Mouse (Mus musculus) CH12.LX (cell line): ENCODE measurements around the gene Ehmt1. TPM values are rescaled to one million over a fixed set of nuclear protein-coding genes. Genes with fewer than 3 reads are reported as not detected.

Experiments
- DNase-seq: peaks from one replicate; pipeline ENCODE4 v3.0.0-alpha.2; 2013; ENCODE audit errors: extremely low read depth
- H3K27ac ChIP-seq: 2 replicates; pipeline ENCODE4 v1.5.1; 2012; ENCODE audit warnings: low read depth, mild to moderate bottlenecking, control low read depth, moderate library complexity; ENCODE audit not compliant: insufficient read depth
- H3K27me3 ChIP-seq: replicated peaks from 2 replicates; pipeline ENCODE3; 2012; ENCODE audit warnings: inconsistent platforms
- H3K36me3 ChIP-seq, 2 experiments: replicated peaks in 1 of 2; 2 replicates each; pipeline versions ENCODE3 to v1.6.1; 2012; ENCODE audit warnings: inconsistent platforms in 1 of 2, low read length in 1 of 2, mild to moderate bottlenecking in 1 of 2, mixed read lengths in 1 of 2, moderate library complexity in 1 of 2; ENCODE audit not compliant: control insufficient read depth in 1 of 2, insufficient read depth in 1 of 2
- H3K4me1 ChIP-seq, 2 experiments: 2 replicates each; pipeline ENCODE4 v1.6.1; 2012; ENCODE audit warnings: inconsistent platforms in 1 of 2, moderate library complexity in 1 of 2; ENCODE audit not compliant: insufficient read depth in 2 of 2, control insufficient read depth in 1 of 2
- H3K4me2 ChIP-seq: 2 replicates; pipeline ENCODE4 v1.6.1; 2012; ENCODE audit warnings: low read depth, mild to moderate bottlenecking, control low read depth; ENCODE audit not compliant: poor library complexity, insufficient read depth, severe bottlenecking
- H3K4me3 ChIP-seq, 3 experiments: fragments of 150-350 bp in 1 of 3; sonication (generic) in 1 of 3; replicated peaks in 1 of 3; 2 replicates each; pipeline versions ENCODE3 to v1.5.1; 2011 to 2012; ENCODE audit warnings: low read depth in 2 of 3, low read length in 2 of 3, mild to moderate bottlenecking in 2 of 3, moderate library complexity in 2 of 3, control low read depth in 1 of 3, improper control_type of control experiment in 1 of 3, inconsistent platforms in 1 of 3, mixed read lengths in 1 of 3; ENCODE audit not compliant: poor library complexity in 1 of 3
- H3K79me2 ChIP-seq: replicated peaks from 2 replicates; pipeline ENCODE4 v1.6.1; 2012; ENCODE audit warnings: mild to moderate bottlenecking, moderate library complexity; ENCODE audit not compliant: control insufficient read depth, poor library complexity, insufficient read depth, severe bottlenecking; ENCODE audit errors: extremely low read depth
- H3K9ac ChIP-seq: 2 replicates; pipeline ENCODE4 v1.6.1; 2012; ENCODE audit warnings: low read depth, mild to moderate bottlenecking, control low read depth, moderate library complexity; ENCODE audit not compliant: insufficient read depth
- H3K9me3 ChIP-seq: replicated peaks from 2 replicates; pipeline ENCODE3; 2012; ENCODE audit warnings: low read length, inconsistent platforms, mixed read lengths
- BHLHE40 ChIP-seq: IDR thresholded peaks from 2 replicates; pipeline ENCODE4 v1.6.1; 2011; ENCODE audit warnings: mild to moderate bottlenecking, low read depth, low read length, improper control_type of control experiment
- CHD1 ChIP-seq: IDR thresholded peaks from 2 replicates; pipeline ENCODE4 v1.6.1; 2012; ENCODE audit warnings: low read depth, low read length, improper control_type of control experiment, inconsistent platforms
- CHD2 ChIP-seq: IDR thresholded peaks from 2 replicates; pipeline ENCODE4 v1.6.1; 2011; ENCODE audit warnings: low read length, improper control_type of control experiment
- CTCF ChIP-seq, 2 experiments: IDR thresholded peaks in 1 of 2; conservative IDR thresholded peaks in 1 of 2; 2 replicates each; pipeline ENCODE4 v1.5.1; 2011 to 2012; ENCODE audit warnings: low read depth in 2 of 2, low read length in 2 of 2, improper control_type of control experiment in 1 of 2, inconsistent platforms in 1 of 2, mild to moderate bottlenecking in 1 of 2, moderate library complexity in 1 of 2
- E2F4 ChIP-seq: IDR thresholded peaks from 2 replicates; pipeline ENCODE4 v1.6.1; 2011; ENCODE audit warnings: low read depth, low read length, improper control_type of control experiment; ENCODE audit not compliant: insufficient replicate concordance
- ELF1 ChIP-seq: IDR thresholded peaks from 2 replicates; pipeline ENCODE4 v1.6.1; 2014; ENCODE audit warnings: low read depth, mild to moderate bottlenecking, inconsistent platforms, low read length, improper control_type of control experiment
- EP300 ChIP-seq: IDR thresholded peaks from 2 replicates; pipeline ENCODE4 v1.6.1; 2011; ENCODE audit warnings: low read length, improper control_type of control experiment
- ETS1 ChIP-seq: conservative IDR thresholded peaks from 2 replicates; pipeline ENCODE4 v1.6.1; 2012; ENCODE audit warnings: low read depth, mild to moderate bottlenecking, inconsistent platforms, low read length, improper control_type of control experiment, moderate library complexity
- GABPA ChIP-seq: IDR thresholded peaks from 2 replicates; pipeline ENCODE4 v1.6.1; 2012; ENCODE audit warnings: low read depth, low read length, improper control_type of control experiment, inconsistent platforms; ENCODE audit not compliant: insufficient replicate concordance
- HCFC1 ChIP-seq: IDR thresholded peaks from 2 replicates; pipeline ENCODE4 v1.6.1; 2012; ENCODE audit warnings: low read depth, mild to moderate bottlenecking, inconsistent platforms, low read length, improper control_type of control experiment
- IRF4 ChIP-seq: IDR thresholded peaks from 2 replicates; pipeline ENCODE4 v1.6.1; 2014; ENCODE audit warnings: low read depth, mild to moderate bottlenecking, inconsistent platforms, low read length, improper control_type of control experiment
- JUN ChIP-seq: IDR thresholded peaks from 2 replicates; pipeline ENCODE4 v1.6.1; 2011; ENCODE audit warnings: low read depth, mild to moderate bottlenecking, low read length, improper control_type of control experiment, moderate library complexity; ENCODE audit not compliant: insufficient read depth
- JUND ChIP-seq: conservative IDR thresholded peaks from 2 replicates; pipeline ENCODE4 v1.6.1; 2011; ENCODE audit warnings: low read depth, low read length, improper control_type of control experiment
- KAT2A ChIP-seq: IDR thresholded peaks from 2 replicates; pipeline ENCODE4 v1.6.1; 2012; ENCODE audit warnings: low read length, improper control_type of control experiment, inconsistent platforms; ENCODE audit not compliant: insufficient replicate concordance
- MAFK ChIP-seq: IDR thresholded peaks from 2 replicates; pipeline ENCODE4 v1.6.1; 2011; ENCODE audit warnings: low read length, improper control_type of control experiment; ENCODE audit not compliant: insufficient replicate concordance
- MAX ChIP-seq: IDR thresholded peaks from 2 replicates; pipeline ENCODE4 v1.6.1; 2011; ENCODE audit warnings: low read length, improper control_type of control experiment
- MAZ ChIP-seq: IDR thresholded peaks from 2 replicates; pipeline ENCODE4 v1.6.1; 2012; ENCODE audit warnings: low read depth, mild to moderate bottlenecking, inconsistent platforms, low read length, improper control_type of control experiment, moderate library complexity
- MEF2A ChIP-seq: IDR thresholded peaks from 2 replicates; pipeline ENCODE4 v1.6.1; 2014; ENCODE audit warnings: low read depth, mild to moderate bottlenecking, inconsistent platforms, low read length, improper control_type of control experiment, borderline replicate concordance
- MXI1 ChIP-seq: IDR thresholded peaks from 2 replicates; pipeline ENCODE4 v1.6.1; 2011; ENCODE audit warnings: mild to moderate bottlenecking, low read depth, low read length, improper control_type of control experiment
- MYC ChIP-seq: IDR thresholded peaks from 2 replicates; pipeline ENCODE4 v1.6.1; 2011; ENCODE audit warnings: low read depth, mild to moderate bottlenecking, improper control_type of control experiment, low read length
- NELFE ChIP-seq: IDR thresholded peaks from 2 replicates; pipeline ENCODE4 v1.6.1; 2011; ENCODE audit warnings: low read depth, low read length, improper control_type of control experiment
- NRF1 ChIP-seq: IDR thresholded peaks from 2 replicates; pipeline ENCODE4 v1.6.1; 2014; ENCODE audit warnings: low read depth, mild to moderate bottlenecking, inconsistent platforms, low read length, improper control_type of control experiment, moderate library complexity
- PAX5 ChIP-seq: IDR thresholded peaks from 2 replicates; pipeline ENCODE4 v1.6.1; 2012; ENCODE audit warnings: low read length, inconsistent platforms, mixed read lengths
- POLR2A ChIP-seq: IDR thresholded peaks from 2 replicates; pipeline ENCODE4 v1.6.1; 2011; ENCODE audit warnings: low read depth, mild to moderate bottlenecking, improper control_type of control experiment, low read length
- POLR2AphosphoS2 ChIP-seq: IDR thresholded peaks from 2 replicates; pipeline ENCODE4 v1.6.1; 2011; ENCODE audit warnings: low read depth, low read length, improper control_type of control experiment
- RAD21 ChIP-seq: IDR thresholded peaks from 2 replicates; pipeline ENCODE4 v1.6.1; 2011; ENCODE audit warnings: low read depth, mild to moderate bottlenecking, low read length, improper control_type of control experiment, moderate library complexity
- RCOR1 ChIP-seq: conservative IDR thresholded peaks from 2 replicates; pipeline ENCODE4 v1.6.1; 2012; ENCODE audit warnings: low read depth, mild to moderate bottlenecking, inconsistent platforms, low read length, improper control_type of control experiment
- SIN3A ChIP-seq: IDR thresholded peaks from 2 replicates; pipeline ENCODE4 v1.6.1; 2012; ENCODE audit warnings: low read length, improper control_type of control experiment, inconsistent platforms
- SMC3 ChIP-seq: IDR thresholded peaks from 2 replicates; pipeline ENCODE4 v1.6.1; 2011; ENCODE audit warnings: low read depth, low read length, improper control_type of control experiment
- TBP ChIP-seq: conservative IDR thresholded peaks from 2 replicates; pipeline ENCODE4 v1.6.1; 2011; ENCODE audit warnings: low read depth, low read length, improper control_type of control experiment
- TCF12 ChIP-seq: IDR thresholded peaks from 2 replicates; pipeline ENCODE4 v1.6.1; 2014; ENCODE audit warnings: low read depth, mild to moderate bottlenecking, inconsistent platforms, low read length, improper control_type of control experiment
- UBTF ChIP-seq: IDR thresholded peaks from 2 replicates; pipeline ENCODE4 v1.6.1; 2012; ENCODE audit warnings: low read depth, mild to moderate bottlenecking, inconsistent platforms, low read length, improper control_type of control experiment, moderate library complexity
- USF1 ChIP-seq: IDR thresholded peaks from 2 replicates; pipeline ENCODE4 v1.6.1; 2014; ENCODE audit warnings: low read depth, mild to moderate bottlenecking, inconsistent platforms, low read length, improper control_type of control experiment
- USF2 ChIP-seq: conservative IDR thresholded peaks from 2 replicates; pipeline ENCODE4 v1.6.1; 2011; ENCODE audit warnings: low read depth, low read length, improper control_type of control experiment
- ZC3H11A ChIP-seq: IDR thresholded peaks from 2 replicates; pipeline ENCODE4 v1.6.1; 2012; ENCODE audit warnings: low read depth, mild to moderate bottlenecking, inconsistent platforms, low read length, improper control_type of control experiment
- ZKSCAN1 ChIP-seq: IDR thresholded peaks from 2 replicates; pipeline ENCODE4 v1.6.1; 2012; ENCODE audit warnings: low read depth, inconsistent platforms, low read length, improper control_type of control experiment, borderline replicate concordance
- ZMIZ1 ChIP-seq: IDR thresholded peaks from 2 replicates; pipeline ENCODE4 v1.6.1; 2012; ENCODE audit warnings: low read depth, mild to moderate bottlenecking, inconsistent platforms, low read length, improper control_type of control experiment
- ZNF384 ChIP-seq: IDR thresholded peaks from 2 replicates; pipeline ENCODE4 v1.6.1; 2012; ENCODE audit warnings: low read depth, low read length, improper control_type of control experiment, inconsistent platforms
- dilution Hi-C: fragments of 300-500 bp; cut with MboI; formaldehyde crosslinking; loops from 2 replicates; pipeline ENCODE4 v1.14.3; 2020; ENCODE audit warnings: low sequenced_read_pairs; ENCODE audit not compliant: extremely low pct_unique_long_range_greater_than_20kb, extremely low pct_ligation_motif_present
- in situ Hi-C: fragments of 300-500 bp; cut with MboI; formaldehyde crosslinking; loops from 3 replicates; pipeline ENCODE4 v1.14.3; 2019; ENCODE audit warnings: low sequenced_read_pairs, low pct_ligation_motif_present, low pct_unique_long_range_greater_than_20kb, mixed read lengths
- polyA plus RNA-seq: library from polyadenylated mRNA; unstranded; fragments of >175 nt; gene quantifications from 2 replicates; pipeline ENCODE4 v1.2.1, GENCODE M21; 2012; ENCODE audit warnings: low read depth; ENCODE audit not compliant: insufficient read length
- total RNA-seq, 2 experiments: library from RNA; depleted of rRNA; stranded (reverse); fragments of 300-350 nt in 1 of 2; fragments of >200 nt in 1 of 2; gene quantifications; 2 replicates each; pipeline ENCODE4 v1.2.3; 2012 to 2014

The Ehmt1 gene
- total and polyA plus RNA-seq, 3 experiments: 25.5 to 30.7 (median 27.2) TPM

GRCm38 (mm10) chr2:24935057-24935796, 15.8 kb upstream of the Ehmt1 start, which contains the start of gene Arrdc1:
Gene Arrdc1, minus strand, starts transcription at chr2:24935252.
- H3K36me3 ChIP-seq: peaks cover 0 to 4% of the 10 kb centered on the region in 2 experiments
- H3K27me3 ChIP-seq: peaks cover 14% of the 10 kb centered on the region
- H3K4me2 ChIP-seq: peak within 1 kb of the TSS; percentile 75
- H3K9ac ChIP-seq: peak within 1 kb of the TSS; percentile 70
- no peaks in the 10 kb centered on the region; the same call in 1 of the 2 replicates for H3K79me2 ChIP-seq
- TF ChIP-seq ELF1 (no peak; the same call in 1 of the 2 replicates), ZNF384 (no peak), EP300 (no peak), POLR2A (peak; percentile 82), USF1 (no peak; the same call in none of the 2 replicates), RCOR1 (no peak), MXI1 (peak; percentile 91), ETS1 (no peak), MYC (peak; percentile 75), NRF1 (peak; percentile 35; the same call in 1 of the 2 replicates), USF2 (no peak), CHD2 (no peak; the same call in none of the 2 replicates), RAD21 (peak; percentile 3), BHLHE40 (peak; percentile 84), HCFC1 (no peak), KAT2A (no peak), JUND (no peak), CHD1 (no peak), E2F4 (no peak), ZC3H11A (no peak), NELFE (peak; percentile 68), MAX (peak; percentile 65; the same call in 1 of the 2 replicates), MAZ (peak; percentile 60; the same call in 1 of the 2 replicates), ZKSCAN1 (no peak), JUN (no peak), SMC3 (0 out of 2 replicates have a peak, but pooled peaks have one; percentile 4), GABPA (no peak), MAFK (no peak), IRF4 (0 out of 2 replicates have a peak, but pooled peaks have one; percentile 6), MEF2A (no peak), SIN3A (peak; percentile 26; the same call in 1 of the 2 replicates), TCF12 (peak; percentile 61; the same call in 1 of the 2 replicates), UBTF (no peak), PAX5 (no peak), POLR2AphosphoS2 (no peak; the same call in 1 of the 2 replicates), CTCF (conservative IDR thresholded peaks at IDR 0.05 in 1 of 2, IDR thresholded peaks at IDR 0.05 in 1 of 2; ENCODE audit: low read depth in 2 of 2, low read length in 2 of 2) (peak in 1 of 2 experiments; percentile 61; a peak in 2 of 4 replicates), TBP (0 out of 2 replicates have a peak, but pooled peaks have one; percentile 52), ZMIZ1 (peak; percentile 63; the same call in 1 of the 2 replicates)
- H3K4me1 ChIP-seq: peaks cover 9 to 17% of the 10 kb centered on the region in 2 experiments
- peak; percentile 98 for DNase-seq
- in situ Hi-C loops: no loop called here
- H3K9me3 ChIP-seq: no peaks in the 10 kb centered on the region
- dilution Hi-C loops: no loop called here
- H3K27ac ChIP-seq: peak within 1 kb of the TSS; percentile 42
- peak within 1 kb of the TSS; percentile 69 to 95 (median 86) for H3K4me3 ChIP-seq
